In genomic region chr1:179961777-179962176, GRCm38 (mm10) we compare ENCODE assay signal across 8 mouse cellular contexts. TPM values are rescaled to one million over a fixed set of nuclear protein-coding genes. Genes with fewer than 3 reads are reported as not detected.
A peak's percentile ranks its signal among the peaks of the same experiment; 100 is the strongest.
DNase-seq lines count a peak whose midpoint lies in the region; ATAC-seq and TF ChIP-seq lines count a peak whose summit lies in the region.

No protein-coding gene starts in this region.

- H3K9me3 ChIP-seq in embryonic facial prominence, embryonic 10.5 days, result no peaks in the 10 kb centered on the region
- H3K9me3 ChIP-seq in intestine, embryonic 15.5 days, result no peaks in the 10 kb centered on the region

- peak; percentile 50 to 60 for DNase-seq in cerebellum, adult 2 months
- DNase-seq in cerebellum, postnatal 4 days (ENCODE audit: low spot score in 2 of 2), result no peak
- DNase-seq in 3T3-L1 (ENCODE audit: low read depth, low spot score), result peak; percentile 45
- DNase-seq in embryonic facial prominence, embryonic 10.5 days (ENCODE audit: low spot score), result no peak
- DNase-seq in naive thymus-derived CD4-positive, alpha-beta T cell, adult 2 months (ENCODE audit: low read depth), result peak; percentile 10
- no peak for DNase-seq in ovary, postnatal 36 days (ENCODE audit: low spot score)
- no peak for DNase-seq in yolk sac, embryonic 10.5 days (ENCODE audit: low spot score)

- peak overlapping the region; percentile 10; the same call in 1 of the 2 replicates for H3K9ac ChIP-seq in intestine, embryonic 15.5 days

- no peak for TF ChIP-seq POLR2A in cerebellum, adult 2 months (IDR thresholded peaks at IDR 0.05; ENCODE audit: borderline replicate concordance, insufficient read depth, low read length)

- H3K27ac ChIP-seq in cerebellum, adult 2 months (ENCODE audit: insufficient read depth, low read length), result peak overlapping the region; percentile 79
- H3K27ac ChIP-seq in embryonic facial prominence, embryonic 10.5 days (replicated peaks), result no peak overlapping the region
- H3K27ac ChIP-seq in intestine, embryonic 15.5 days, result no peak overlapping the region

- ATAC-seq in intestine, embryonic 15.5 days, result no peak

- H3K4me1 ChIP-seq in cerebellum, adult 2 months (ENCODE audit: control insufficient read depth, insufficient read depth, low read length), result no peaks in the 10 kb centered on the region; the same call in 1 of the 2 replicates
- peaks cover 49% of the 10 kb centered on the region for H3K4me1 ChIP-seq in embryonic facial prominence, embryonic 10.5 days
- H3K4me1 ChIP-seq in intestine, embryonic 15.5 days (replicated peaks), result peaks cover 4% of the 10 kb centered on the region

- no peaks in the 10 kb centered on the region for H3K27me3 ChIP-seq in cerebellum, adult 2 months (ENCODE audit: control insufficient read depth, insufficient read depth, low read length)
- peaks cover 7% of the 10 kb centered on the region; the same call in 1 of the 2 replicates for H3K27me3 ChIP-seq in embryonic facial prominence, embryonic 10.5 days (replicated peaks; ENCODE audit: low read depth, poor library complexity, severe bottlenecking)
- H3K27me3 ChIP-seq in intestine, embryonic 15.5 days (replicated peaks), result no peaks in the 10 kb centered on the region

- peak overlapping the region; percentile 76 for H3K4me2 ChIP-seq in intestine, embryonic 15.5 days (replicated peaks)

- no peak for TF ChIP-seq CTCF in cerebellum, adult 2 months (IDR thresholded peaks at IDR 0.05; ENCODE audit: borderline replicate concordance, insufficient read depth, low read depth, low read length)

- WGBS in cerebellum, adult 2 months, result 24% methylated on average over 4 of the region's 4 CpGs
- 40% methylated on average over 4 of the region's 4 CpGs for WGBS in embryonic facial prominence, embryonic 10.5 days
- WGBS in intestine, embryonic 15.5 days, result 48% methylated on average over 4 of the region's 4 CpGs

- no peaks in the 10 kb centered on the region for H3K36me3 ChIP-seq in embryonic facial prominence, embryonic 10.5 days (replicated peaks)
- no peaks in the 10 kb centered on the region for H3K36me3 ChIP-seq in intestine, embryonic 15.5 days

- H3K4me3 ChIP-seq in cerebellum, adult 2 months (replicated peaks; ENCODE audit: insufficient read depth, low read depth, low read length), result peak overlapping the region; percentile 99
- peak overlapping the region; percentile 87 for H3K4me3 ChIP-seq in embryonic facial prominence, embryonic 10.5 days
- peak overlapping the region; percentile 84 for H3K4me3 ChIP-seq in intestine, embryonic 15.5 days (replicated peaks)

RNA-seq across cellular contexts. Expression of gene Cdc42bpa, which starts 1.5 kb away (rescaled TPM):
- polyA plus RNA-seq in cerebellum, adult 2 months (2012; rRNA removed), result 145 and 155 TPM in 2 replicates
- 11.5 and 12.9 TPM in 2 replicates for polyA plus RNA-seq in embryonic facial prominence, embryonic 10.5 days (2016; fragmentation: Nextera tagmentation; extraction: Ambion mirVana)
- polyA plus RNA-seq in intestine, embryonic 15.5 days (2015; fragmentation: Nextera tagmentation; extraction: Ambion mirVana), result 12.2 and 12.4 TPM in 2 replicates

Comparison
In these comparisons a context has a peak if more than half of its experiments do, and no peak if none do; other contexts are left out.
1. DNase-seq: peak in cerebellum, adult 2 months (2 of 2), 3T3-L1 (single experiment) and naive thymus-derived CD4-positive, alpha-beta T cell, adult 2 months (single experiment); none in cerebellum, postnatal 4 days (0 of 2), embryonic facial prominence, embryonic 10.5 days (single experiment), ovary, postnatal 36 days (single experiment) and yolk sac, embryonic 10.5 days (single experiment).
2. RNA of gene Cdc42bpa, which starts 1.5 kb away (polyA plus RNA-seq): 145 to 155 TPM in cerebellum, adult 2 months; 11.5 to 12.9 TPM in embryonic facial prominence, embryonic 10.5 days and 12.2 to 12.4 TPM in intestine, embryonic 15.5 days; every median in the first group is over 10 times any median in the second.
3. Peak in every context shown above with its lines, with median percentiles within 50 percentile points of each other: H3K4me3 ChIP-seq.